Mouse (Mus musculus) heart, embryonic 16.5 days (tissue): Measurements from ENCODE around the gene Cntnap1. TPM values are rescaled to one million over a fixed set of nuclear protein-coding genes. Genes with fewer than 3 reads are reported as not detected.

ENCODE experiments used
- ATAC-seq: fragments of 200-750 bp; cut with Nextera tagmentation; replicated peaks from 2 replicates; pipeline ENCODE4 v1.8.0; 2017; ENCODE audit warnings: moderate number of reproducible peaks; ENCODE audit not compliant: insufficient read depth, low FRiP score; ENCODE audit errors: extremely low read depth
- H3K27ac ChIP-seq: fragments of 300-500 bp; sonication (generic); 2 replicates; pipeline ENCODE4 v1.5.1; 2014; ENCODE audit warnings: mild to moderate bottlenecking, low read length, control low read depth, moderate library complexity
- H3K27me3 ChIP-seq: fragments of 300-500 bp; sonication (generic); 2 replicates; pipeline ENCODE4 v1.6.1; 2014; ENCODE audit warnings: low read length, mixed read lengths; ENCODE audit not compliant: control insufficient read depth, insufficient read depth
- H3K36me3 ChIP-seq: fragments of 300-500 bp; sonication (generic); 2 replicates; pipeline ENCODE4 v1.6.1; 2014; ENCODE audit not compliant: control insufficient read depth, insufficient read depth
- H3K4me1 ChIP-seq: fragments of 300-500 bp; sonication (generic); 2 replicates; pipeline ENCODE4 v1.6.1; 2014; ENCODE audit warnings: low read length, mixed read lengths; ENCODE audit not compliant: control insufficient read depth, insufficient read depth
- H3K4me2 ChIP-seq: fragments of 300-500 bp; sonication (generic); 2 replicates; pipeline ENCODE4 v1.6.1; 2014; ENCODE audit warnings: low read depth, mild to moderate bottlenecking, control low read depth, low read length
- H3K4me3 ChIP-seq: fragments of 300-500 bp; sonication (generic); 2 replicates; pipeline ENCODE4 v1.5.1; 2014; ENCODE audit warnings: mild to moderate bottlenecking, control low read depth, low read length
- H3K9ac ChIP-seq: fragments of 300-500 bp; sonication (generic); 2 replicates; pipeline ENCODE4 v1.6.1; 2014; ENCODE audit warnings: low read length, control low read depth
- H3K9me3 ChIP-seq: fragments of 300-500 bp; sonication (generic); replicated peaks from 2 replicates; pipeline ENCODE4 v1.6.1; 2016; ENCODE audit warnings: low read length; ENCODE audit not compliant: control insufficient read depth
- WGBS: fragments of 180-500 bp; shearing (Covaris S2); extraction: QIAGEN DNeasy Blood & Tissue Kit; methylation state at CpG from one replicate; pipeline ENCODE4 v1.1.7; 2014; 5-methylcytosine and 5-hydroxymethylcytosine counted together
- polyA plus RNA-seq: library from polyadenylated mRNA; unstranded; fragments of >200 nt; fragmentation: Nextera tagmentation; extraction: Ambion mirVana; gene quantifications from 2 replicates; pipeline ENCODE4 v1.2.1, GENCODE M21; 2015

The Cntnap1 gene
- polyA plus RNA-seq, 1 experiment from 2014 or later = 1.0 TPM

- peaks cover 14% of the 10 kb centered on the region for H3K36me3 ChIP-seq
- H3K9ac ChIP-seq = no peak overlapping the region
- no peak overlapping the region for H3K4me3 ChIP-seq
- H3K27ac ChIP-seq = no peak overlapping the region
- H3K9me3 ChIP-seq = no peaks in the 10 kb centered on the region
- no peak for ATAC-seq
- H3K4me1 ChIP-seq = peaks cover 38% of the 10 kb centered on the region
- 85% methylated on average over 7 of the region's 7 CpGs for WGBS
- H3K27me3 ChIP-seq = no peaks in the 10 kb centered on the region
- no peak overlapping the region for H3K4me2 ChIP-seq
Measured at GRCm38 (mm10) chr11:101193076-101193475, 22.8 kb downstream of the Cntnap1 start.

- Histone ChIP-seq H3K9me3 (no peaks in the 10 kb centered on the region), H3K4me2 (no peak overlapping the region; the same call in 1 of the 2 replicates), H3K36me3 (peaks cover 23% of the 10 kb centered on the region), H3K27ac (peak overlapping the region; percentile 23; the same call in 1 of the 2 replicates), H3K4me3 (no peak overlapping the region), H3K27me3 (no peaks in the 10 kb centered on the region), H3K9ac (no peak overlapping the region), H3K4me1 (peaks cover 38% of the 10 kb centered on the region)
- 32% methylated on average over 5 of the region's 5 CpGs for WGBS
- ATAC-seq = no peak
Measured at GRCm38 (mm10) chr11:101194137-101194536, 23.8 kb downstream of the Cntnap1 start.

GRCm38 (mm10) chr11:101194643-101195042, 24.3 kb downstream of the Cntnap1 start:
- Histone ChIP-seq H3K9me3 (no peaks in the 10 kb centered on the region), H3K36me3 (peaks cover 28% of the 10 kb centered on the region), H3K9ac (no peak overlapping the region), H3K27ac (peak overlapping the region; percentile 23; the same call in 1 of the 2 replicates), H3K4me3 (no peak overlapping the region), H3K4me1 (peaks cover 35% of the 10 kb centered on the region), H3K4me2 (no peak overlapping the region; the same call in 1 of the 2 replicates), H3K27me3 (no peaks in the 10 kb centered on the region)
- ATAC-seq = no peak
- WGBS = 73% methylated on average over 6 of the region's 6 CpGs

- Histone ChIP-seq H3K36me3 (peaks cover 28% of the 10 kb centered on the region), H3K9ac (no peak overlapping the region), H3K27ac (no peak overlapping the region), H3K4me3 (no peak overlapping the region), H3K4me1 (peaks cover 31% of the 10 kb centered on the region), H3K27me3 (no peaks in the 10 kb centered on the region), H3K9me3 (no peaks in the 10 kb centered on the region), H3K4me2 (no peak overlapping the region)
- 50% methylated on average over 1 of the region's 1 CpGs for WGBS
- no peak for ATAC-seq
Measured at GRCm38 (mm10) chr11:101195101-101195500, 24.8 kb downstream of the Cntnap1 start.

GRCm38 (mm10) chr11:101195571-101195970, 25.2 kb downstream of the Cntnap1 start:
- Histone ChIP-seq H3K27ac (no peak overlapping the region), H3K9ac (no peak overlapping the region), H3K27me3 (no peaks in the 10 kb centered on the region), H3K4me2 (no peak overlapping the region), H3K4me1 (peaks cover 26% of the 10 kb centered on the region), H3K4me3 (no peak overlapping the region), H3K9me3 (no peaks in the 10 kb centered on the region), H3K36me3 (peaks cover 30% of the 10 kb centered on the region)
- ATAC-seq = no peak
- WGBS = 82% methylated on average over 8 of the region's 8 CpGs

GRCm38 (mm10) chr11:101196175-101196574, 25.9 kb downstream of the Cntnap1 start:
- Histone ChIP-seq H3K36me3 (peaks cover 30% of the 10 kb centered on the region), H3K9ac (no peak overlapping the region), H3K27ac (no peak overlapping the region), H3K27me3 (no peaks in the 10 kb centered on the region), H3K4me1 (peaks cover 20% of the 10 kb centered on the region), H3K9me3 (no peaks in the 10 kb centered on the region), H3K4me2 (no peak overlapping the region), H3K4me3 (no peak overlapping the region)
- no peak for ATAC-seq
- WGBS = 84% methylated on average over 8 of the region's 8 CpGs

GRCm38 (mm10) chr11:101199555-101199954, 29.2 kb downstream of the Cntnap1 start:
- Histone ChIP-seq H3K9ac (no peak overlapping the region), H3K9me3 (no peaks in the 10 kb centered on the region), H3K27me3 (no peaks in the 10 kb centered on the region), H3K4me2 (no peak overlapping the region), H3K4me1 (peaks cover 1% of the 10 kb centered on the region), H3K36me3 (peaks cover 42% of the 10 kb centered on the region), H3K27ac (no peak overlapping the region), H3K4me3 (no peak overlapping the region)
- WGBS = 87% methylated on average over 3 of the region's 3 CpGs
- ATAC-seq = no peak

- no peak overlapping the region for H3K4me2 ChIP-seq
- WGBS = 24% methylated on average over 7 of the region's 7 CpGs
- no peaks in the 10 kb centered on the region for H3K4me1 ChIP-seq
- peaks cover 45% of the 10 kb centered on the region for H3K36me3 ChIP-seq
- H3K27me3 ChIP-seq = no peaks in the 10 kb centered on the region
- H3K27ac ChIP-seq = no peak overlapping the region
- ATAC-seq = no peak
- H3K4me3 ChIP-seq = no peak overlapping the region
- H3K9ac ChIP-seq = no peak overlapping the region
- no peaks in the 10 kb centered on the region for H3K9me3 ChIP-seq
Measured at GRCm38 (mm10) chr11:101200986-101201385, 30.7 kb downstream of the Cntnap1 start.

GRCm38 (mm10) chr11:101211970-101212369, 41.6 kb downstream of the Cntnap1 start:
- peak; percentile 69 for ATAC-seq
- 37% methylated on average over 3 of the region's 3 CpGs for WGBS
- Histone ChIP-seq H3K4me2 (no peak overlapping the region), H3K9ac (no peak overlapping the region), H3K36me3 (peaks cover 38% of the 10 kb centered on the region), H3K9me3 (0 out of 2 replicates have a peak, but pooled peaks cover 3% of the 10 kb centered on the region), H3K4me1 (0 out of 2 replicates have a peak, but pooled peaks cover 2% of the 10 kb centered on the region), H3K27ac (no peak overlapping the region), H3K27me3 (no peaks in the 10 kb centered on the region), H3K4me3 (no peak overlapping the region)
